Mouse (Mus musculus) urinary bladder, postnatal 25 days (tissue): ENCODE measurements at regions not wholly inside any gene's neighbourhood (a gene's known extent, or its start where the extent isn't known, plus 50 kb on each side); places are given as distances from the start of the nearest gene placed in this dataset.
A peak's percentile ranks its signal among the peaks of the same experiment; 100 is the strongest.

Experiments used
- DNase-seq: peaks from one replicate; pipeline ENCODE4 v3.0.0; 2022; ENCODE audit warnings: low spot score

GRCm38 (mm10) chr10:70336741-70337140 is 91.8 kb downstream of the Slc16a9 start:
- DNase-seq = no peak

- no peak for DNase-seq
Observed at GRCm38 (mm10) chr10:70359421-70359820, 80.9 kb upstream of the Fam13c start.

GRCm38 (mm10) chr10:70359834-70360233 is 80.4 kb upstream of the Fam13c start:
- DNase-seq = no peak

- DNase-seq = no peak
Observed at GRCm38 (mm10) chr10:70363054-70363453, 77.2 kb upstream of the Fam13c start.

- no peak for DNase-seq
Observed at GRCm38 (mm10) chr10:70364218-70364975, 75.9 kb upstream of the Fam13c start.

GRCm38 (mm10) chr10:70364976-70365345 is 75.3 kb upstream of the Fam13c start:
- no peak for DNase-seq

- DNase-seq = no peak
Observed at GRCm38 (mm10) chr10:70365504-70365903, 74.8 kb upstream of the Fam13c start.

- no peak for DNase-seq
Observed at GRCm38 (mm10) chr10:70367866-70368265, 72.4 kb upstream of the Fam13c start.

GRCm38 (mm10) chr10:70368685-70369084 is 71.6 kb upstream of the Fam13c start:
- peak; percentile 38 for DNase-seq

- DNase-seq = no peak
Observed at GRCm38 (mm10) chr10:70372411-70373136, 67.7 kb upstream of the Fam13c start.

- no peak for DNase-seq
Observed at GRCm38 (mm10) chr10:70373207-70373606, 67.1 kb upstream of the Fam13c start.

- no peak for DNase-seq
Observed at GRCm38 (mm10) chr10:70373836-70374235, 66.4 kb upstream of the Fam13c start.

- DNase-seq = no peak
Observed at GRCm38 (mm10) chr10:70374726-70375125, 65.6 kb upstream of the Fam13c start.

GRCm38 (mm10) chr10:70380041-70380651 is 60.1 kb upstream of the Fam13c start:
- no peak for DNase-seq

- DNase-seq = no peak
Observed at GRCm38 (mm10) chr10:70384689-70385088, 55.6 kb upstream of the Fam13c start.

GRCm38 (mm10) chr10:70387729-70388128 is 52.6 kb upstream of the Fam13c start:
- DNase-seq = no peak
